Mouse (Mus musculus) midbrain, embryonic 16.5 days (tissue): ENCODE data around the gene Dedd. TPM values are rescaled to one million over a fixed set of nuclear protein-coding genes. Genes with fewer than 3 reads are reported as not detected.
A peak's percentile ranks its signal among the peaks of the same experiment; 100 is the strongest.

Experiments
- ATAC-seq: fragments of 200-750 bp; cut with Nextera tagmentation; 2 replicates; pipeline ENCODE4 v1.8.0; 2017; ENCODE audit warnings: moderate TSS enrichment
- H3K27ac ChIP-seq: fragments of 300-500 bp; sonication (generic); 2 replicates; pipeline ENCODE4 v1.5.1; 2014; ENCODE audit warnings: mild to moderate bottlenecking, low read length, mixed read lengths
- H3K27me3 ChIP-seq: fragments of 300-500 bp; sonication (generic); 2 replicates; pipeline ENCODE4 v1.6.1; 2014; ENCODE audit warnings: low read depth, low read length, mixed read lengths; ENCODE audit not compliant: control insufficient read depth, insufficient read depth
- H3K36me3 ChIP-seq: fragments of 300-500 bp; sonication (generic); 2 replicates; pipeline ENCODE4 v1.6.1; 2014; ENCODE audit warnings: mild to moderate bottlenecking, low read length, moderate library complexity, mixed read lengths; ENCODE audit not compliant: control insufficient read depth, insufficient read depth
- H3K4me1 ChIP-seq: fragments of 300-500 bp; sonication (generic); 2 replicates; pipeline ENCODE4 v1.6.1; 2014; ENCODE audit warnings: mild to moderate bottlenecking, low read length, mixed read lengths; ENCODE audit not compliant: control insufficient read depth, insufficient read depth
- H3K4me2 ChIP-seq: fragments of 300-500 bp; sonication (generic); 2 replicates; pipeline ENCODE4 v1.6.1; 2014; ENCODE audit warnings: mild to moderate bottlenecking, low read length, mixed read lengths
- H3K4me3 ChIP-seq: fragments of 300-500 bp; sonication (generic); 2 replicates; pipeline ENCODE4 v1.5.1; 2014; ENCODE audit warnings: low read depth, mild to moderate bottlenecking, low read length, moderate library complexity, mixed read lengths
- H3K9ac ChIP-seq: fragments of 300-500 bp; sonication (generic); 2 replicates; pipeline ENCODE4 v1.6.1; 2014; ENCODE audit warnings: low read depth, low read length, mixed read lengths
- H3K9me3 ChIP-seq: fragments of 300-500 bp; sonication (generic); replicated peaks from 2 replicates; pipeline ENCODE4 v1.6.1; 2014; ENCODE audit warnings: mild to moderate bottlenecking, low read length, mixed read lengths; ENCODE audit not compliant: control insufficient read depth, poor library complexity, severe bottlenecking
- WGBS: fragments of 180-500 bp; shearing (Covaris S2); extraction: QIAGEN DNeasy Blood & Tissue Kit; methylation state at CpG from one replicate; pipeline ENCODE4 v1.1.7; 2014; 5-methylcytosine and 5-hydroxymethylcytosine counted together
- polyA plus RNA-seq: library from polyadenylated mRNA; unstranded; fragments of >200 nt; fragmentation: Nextera tagmentation; extraction: Ambion mirVana; gene quantifications from 2 replicates; pipeline ENCODE4 v1.2.1, GENCODE M21; 2015

The Dedd gene
- polyA plus RNA-seq, 1 experiment from 2014 or later, result 53.6 TPM

DNA sequence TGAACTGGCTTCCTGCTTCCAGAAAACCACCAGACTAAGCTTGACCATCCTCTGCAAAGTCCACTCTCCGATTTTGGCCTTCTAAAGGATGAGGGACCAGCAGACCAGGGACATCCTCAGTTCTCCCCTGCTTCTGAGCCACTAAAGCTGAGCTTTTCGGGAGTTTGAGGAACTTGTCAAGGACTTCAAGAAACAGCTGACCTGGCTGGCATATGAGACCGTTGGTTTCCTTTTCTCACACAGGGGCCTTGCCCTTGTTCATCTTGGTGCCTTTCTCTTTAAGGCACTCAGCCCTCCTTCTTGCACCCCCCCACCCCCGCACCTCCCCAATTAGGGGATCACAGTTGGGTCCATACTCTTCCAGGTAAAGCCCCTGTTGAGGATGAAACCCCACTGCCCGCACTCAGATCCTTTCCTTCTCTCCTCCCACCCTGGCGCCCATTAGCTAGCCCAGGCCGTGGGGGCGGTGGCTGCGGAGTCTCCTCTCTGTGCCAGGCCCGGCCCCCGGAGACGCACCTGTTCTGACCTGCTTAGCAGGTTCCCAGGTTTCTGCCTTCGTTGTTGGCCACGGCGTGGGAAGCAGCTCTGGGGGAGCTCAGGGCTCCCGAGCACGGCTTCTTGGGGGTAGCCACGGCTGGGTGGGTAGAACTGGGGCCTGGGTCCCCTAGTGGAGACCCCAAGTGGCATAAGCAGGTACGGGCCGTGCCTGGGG is 41.1 kb downstream of the Dedd start, which contains the start of gene Nectin4:
Nectin4 (plus strand) TSS at position 255 of the 712 bp plus-strand sequence.
- H3K36me3 ChIP-seq, result no peaks in the 10 kb centered on the region
- no peak within 1 kb of the TSS for H3K4me2 ChIP-seq
- H3K9ac ChIP-seq, result no peak within 1 kb of the TSS
- H3K4me3 ChIP-seq, result no peak within 1 kb of the TSS
- ATAC-seq, result no peak
- 40% methylated on average over 20 of the region's 20 CpGs for WGBS
- H3K27ac ChIP-seq, result no peak within 1 kb of the TSS
- no peaks in the 10 kb centered on the region for H3K27me3 ChIP-seq
- no peaks in the 10 kb centered on the region for H3K9me3 ChIP-seq
- no peaks in the 10 kb centered on the region for H3K4me1 ChIP-seq

DNA sequence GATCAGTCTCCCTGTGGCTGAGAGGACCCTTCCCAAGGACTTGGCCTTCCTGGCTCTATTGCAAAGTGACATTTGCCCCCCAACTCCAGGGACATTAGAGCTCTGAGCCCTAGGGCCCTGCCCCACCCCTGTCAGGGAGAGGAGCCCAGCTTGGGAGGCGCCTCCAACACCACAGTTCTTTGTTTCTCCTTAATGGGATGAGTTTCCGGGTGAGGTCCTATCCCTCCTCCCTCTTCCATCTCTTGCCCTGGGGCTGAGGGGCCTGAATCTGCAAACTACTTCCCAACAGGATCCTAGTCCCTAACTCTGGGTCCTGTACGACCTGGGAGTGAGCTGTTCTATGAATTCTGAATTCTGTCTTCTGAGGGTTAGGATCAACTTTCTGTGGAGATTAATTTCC is 43.9 kb downstream of the Dedd start:
- Histone ChIP-seq H3K36me3 (no peaks in the 10 kb centered on the region), H3K4me3 (no peak overlapping the region), H3K27me3 (no peaks in the 10 kb centered on the region), H3K4me2 (no peak overlapping the region), H3K27ac (no peak overlapping the region), H3K4me1 (no peaks in the 10 kb centered on the region), H3K9me3 (no peaks in the 10 kb centered on the region), H3K9ac (no peak overlapping the region)
- WGBS, result 45% methylated on average over 3 of the region's 3 CpGs
- ATAC-seq, result no peak

DNA sequence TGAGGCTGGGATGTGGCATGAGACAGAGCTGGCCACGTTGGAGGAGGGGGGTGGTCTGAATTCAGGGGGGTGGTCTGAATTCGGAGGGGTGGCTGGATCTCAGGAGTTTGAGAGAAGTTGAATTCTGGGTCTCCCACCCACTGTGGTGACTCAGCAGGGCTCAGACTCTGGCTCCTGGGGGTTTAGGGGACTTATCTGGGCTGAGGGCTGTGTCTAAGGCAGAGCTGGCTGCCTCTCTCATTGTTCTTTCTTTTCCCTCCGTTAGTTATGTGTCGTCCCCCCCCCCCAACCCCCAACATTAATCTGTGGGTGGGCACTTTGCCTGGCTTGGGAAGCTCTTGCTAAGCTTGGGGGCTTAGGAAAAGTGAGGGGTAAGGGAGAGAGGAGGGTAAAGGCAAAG is 45.0 kb downstream of the Dedd start:
- no peaks in the 10 kb centered on the region for H3K36me3 ChIP-seq
- no peaks in the 10 kb centered on the region for H3K9me3 ChIP-seq
- H3K4me3 ChIP-seq, result no peak overlapping the region
- no peak for ATAC-seq
- H3K4me1 ChIP-seq, result no peaks in the 10 kb centered on the region
- H3K27ac ChIP-seq, result no peak overlapping the region
- H3K9ac ChIP-seq, result no peak overlapping the region
- WGBS, result 0% methylated on average over 3 of the region's 4 CpGs
- H3K27me3 ChIP-seq, result no peaks in the 10 kb centered on the region
- no peak overlapping the region for H3K4me2 ChIP-seq

DNA sequence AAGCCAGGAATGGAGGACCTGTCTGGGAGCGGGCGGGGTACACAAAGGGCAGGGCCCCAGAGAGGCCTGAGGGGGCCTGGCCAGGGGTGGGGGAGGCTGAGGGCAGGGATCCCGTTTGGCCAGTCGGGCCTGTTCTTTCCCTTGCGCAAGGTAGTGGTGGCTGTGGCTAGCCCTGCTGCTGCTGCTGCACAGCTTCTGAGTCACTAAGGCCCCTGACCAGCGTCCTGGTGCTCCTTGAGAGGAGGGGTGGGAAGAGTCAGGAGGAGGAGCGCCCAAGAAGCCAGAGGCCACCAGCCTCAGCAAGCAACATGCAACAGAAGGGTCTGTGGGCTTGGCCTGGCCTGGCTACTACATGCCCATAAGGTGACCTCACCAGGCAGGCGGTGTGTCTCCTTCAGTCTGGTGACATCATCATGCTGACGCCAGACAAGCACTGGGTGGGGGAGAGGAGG is 46.7 kb downstream of the Dedd start:
- 46% methylated on average over 9 of the region's 9 CpGs for WGBS
- H3K4me3 ChIP-seq, result no peak overlapping the region
- H3K4me1 ChIP-seq, result no peaks in the 10 kb centered on the region
- ATAC-seq, result no peak
- no peak overlapping the region for H3K27ac ChIP-seq
- no peaks in the 10 kb centered on the region for H3K27me3 ChIP-seq
- no peak overlapping the region for H3K4me2 ChIP-seq
- H3K9ac ChIP-seq, result no peak overlapping the region
- no peaks in the 10 kb centered on the region for H3K36me3 ChIP-seq
- no peaks in the 10 kb centered on the region for H3K9me3 ChIP-seq

DNA sequence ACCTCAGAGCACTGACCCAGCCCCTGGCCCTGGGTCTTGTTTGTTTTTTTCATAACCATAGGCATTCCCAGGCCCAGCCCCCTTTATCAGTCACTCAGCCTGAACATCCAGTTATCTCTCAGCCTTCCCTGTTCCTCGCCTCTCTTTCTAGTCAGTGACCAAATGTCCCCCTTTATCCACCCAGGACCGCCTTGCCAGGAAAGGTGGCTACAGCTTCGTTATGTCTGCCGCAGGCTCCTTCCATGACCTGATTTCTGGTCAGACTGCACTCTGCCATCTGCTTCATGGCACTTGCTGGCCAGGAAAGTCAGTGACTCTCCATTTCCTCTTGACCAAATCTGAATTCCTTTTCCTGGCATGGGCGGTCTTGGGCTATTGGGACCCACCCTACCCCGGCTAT is 49.4 kb downstream of the Dedd start:
- Histone ChIP-seq H3K27ac (no peak overlapping the region), H3K27me3 (no peaks in the 10 kb centered on the region), H3K4me2 (no peak overlapping the region), H3K4me1 (peaks cover 3% of the 10 kb centered on the region; the same call in 1 of the 2 replicates), H3K36me3 (no peaks in the 10 kb centered on the region), H3K9me3 (no peaks in the 10 kb centered on the region), H3K9ac (no peak overlapping the region), H3K4me3 (no peak overlapping the region)
- WGBS, result 93% methylated on average over 6 of the region's 6 CpGs
- no peak for ATAC-seq

DNA sequence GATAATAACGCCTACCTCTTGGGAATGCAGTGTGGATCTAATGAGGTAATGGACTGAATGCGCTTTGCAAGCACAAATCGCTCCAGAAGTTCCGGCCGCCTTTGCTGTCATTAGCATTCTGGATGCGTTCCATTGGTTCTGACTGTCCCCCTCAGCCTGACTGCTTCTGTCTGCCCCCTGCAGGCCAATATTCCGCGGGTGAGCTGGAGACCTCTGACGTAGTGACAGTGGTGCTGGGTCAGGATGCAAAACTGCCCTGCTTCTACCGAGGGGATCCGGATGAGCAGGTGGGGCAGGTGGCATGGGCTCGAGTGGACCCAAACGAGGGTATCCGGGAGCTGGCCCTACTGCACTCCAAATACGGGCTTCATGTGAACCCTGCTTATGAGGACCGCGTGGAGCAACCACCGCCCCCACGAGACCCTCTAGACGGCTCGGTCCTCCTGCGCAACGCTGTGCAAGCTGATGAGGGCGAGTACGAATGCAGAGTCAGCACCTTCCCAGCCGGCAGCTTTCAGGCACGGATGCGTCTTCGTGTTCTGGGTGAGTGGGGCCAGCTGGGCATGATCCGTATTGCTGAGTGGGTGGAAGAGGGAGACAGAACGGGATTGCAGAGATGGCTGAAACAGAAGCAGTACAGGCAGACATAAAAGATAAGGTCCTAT is 51.1 kb downstream of the Dedd start:
- Histone ChIP-seq H3K4me1 (peaks cover 3% of the 10 kb centered on the region; the same call in 1 of the 2 replicates), H3K36me3 (no peaks in the 10 kb centered on the region), H3K4me3 (peak overlapping the region; percentile 43), H3K27ac (no peak overlapping the region), H3K27me3 (no peaks in the 10 kb centered on the region), H3K4me2 (peak overlapping the region; percentile 67), H3K9me3 (no peaks in the 10 kb centered on the region), H3K9ac (peak overlapping the region; percentile 61)
- peak; percentile 86 for ATAC-seq
- WGBS, result 3% methylated on average over 31 of the region's 31 CpGs

DNA sequence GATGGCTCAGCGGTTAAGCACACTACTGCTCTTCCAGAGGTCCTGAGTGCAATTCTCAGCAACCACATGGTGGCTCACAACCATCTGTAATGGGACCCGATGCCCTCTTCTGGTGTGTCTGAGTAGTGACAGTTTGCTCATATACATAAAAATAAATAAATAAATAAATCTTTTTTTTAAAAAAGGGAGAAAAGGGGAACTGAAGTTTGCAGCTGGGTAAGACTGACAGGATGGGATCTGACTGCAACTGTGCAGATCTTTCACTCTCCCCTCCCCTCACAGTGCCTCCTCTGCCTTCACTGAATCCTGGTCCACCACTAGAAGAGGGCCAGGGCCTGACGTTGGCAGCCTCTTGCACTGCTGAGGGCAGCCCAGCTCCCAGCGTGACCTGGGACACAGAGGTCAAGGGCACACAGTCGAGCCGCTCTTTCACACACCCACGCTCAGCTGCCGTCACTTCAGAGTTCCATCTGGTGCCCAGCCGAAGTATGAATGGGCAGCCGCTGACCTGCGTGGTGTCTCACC is 53.2 kb downstream of the Dedd start:
- Histone ChIP-seq H3K27me3 (no peaks in the 10 kb centered on the region), H3K27ac (no peak overlapping the region), H3K4me1 (peaks cover 3% of the 10 kb centered on the region; the same call in 1 of the 2 replicates), H3K9me3 (no peaks in the 10 kb centered on the region), H3K9ac (no peak overlapping the region), H3K4me2 (no peak overlapping the region), H3K4me3 (no peak overlapping the region), H3K36me3 (no peaks in the 10 kb centered on the region)
- 85% methylated on average over 11 of the region's 11 CpGs for WGBS
- no peak for ATAC-seq

DNA sequence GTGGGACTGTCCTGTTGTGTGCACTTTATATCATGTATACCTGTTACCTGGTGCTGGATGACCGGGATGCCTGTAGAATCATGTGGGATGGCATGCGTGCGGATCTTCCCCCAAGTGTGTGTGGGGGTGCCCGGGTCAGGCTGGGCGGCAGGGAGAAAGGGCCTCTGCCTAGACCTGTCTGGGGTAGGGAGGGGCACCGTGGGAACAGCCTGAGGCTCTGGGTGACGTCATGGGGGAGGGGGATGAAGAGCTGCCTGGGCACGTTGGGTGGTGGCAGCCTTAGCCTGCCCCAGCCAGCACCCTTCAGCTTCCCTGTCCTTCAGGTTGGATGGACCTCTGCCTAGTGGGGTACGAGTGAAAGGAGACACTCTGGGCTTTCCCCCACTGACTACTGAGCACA is 55.4 kb downstream of the Dedd start:
- no peaks in the 10 kb centered on the region for H3K36me3 ChIP-seq
- 67% methylated on average over 9 of the region's 9 CpGs for WGBS

DNA sequence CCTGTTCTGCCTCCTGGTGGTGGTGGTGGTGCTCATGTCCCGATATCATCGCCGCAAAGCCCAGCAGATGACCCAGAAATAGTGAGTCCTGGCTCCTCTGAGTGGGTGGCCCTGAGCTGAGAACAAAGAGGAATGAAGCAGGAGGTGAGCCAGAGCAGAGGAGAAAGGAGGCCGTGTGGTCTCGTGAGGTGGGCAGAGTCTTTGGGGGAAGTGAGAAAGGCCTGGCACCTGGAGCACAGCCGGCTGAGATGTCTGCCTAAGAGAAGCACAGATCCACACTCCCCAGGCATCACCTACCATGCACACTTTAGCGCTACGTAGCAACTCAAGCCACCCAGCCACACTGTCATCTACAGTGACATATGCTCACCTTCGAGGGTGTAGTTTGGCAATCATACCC is 56.2 kb downstream of the Dedd start:
- H3K4me2 ChIP-seq, result no peak overlapping the region
- H3K36me3 ChIP-seq, result no peaks in the 10 kb centered on the region
- WGBS, result 73% methylated on average over 9 of the region's 9 CpGs
- ATAC-seq, result no peak
- H3K27me3 ChIP-seq, result no peaks in the 10 kb centered on the region
- H3K9me3 ChIP-seq, result no peaks in the 10 kb centered on the region
- H3K9ac ChIP-seq, result no peak overlapping the region
- no peak overlapping the region for H3K27ac ChIP-seq
- no peak overlapping the region for H3K4me3 ChIP-seq
- H3K4me1 ChIP-seq, result peaks cover 3% of the 10 kb centered on the region; the same call in 1 of the 2 replicates

More for the DNA sequence above, 55.4 kb downstream of the Dedd start:
- H3K4me1 ChIP-seq, result peaks cover 3% of the 10 kb centered on the region; the same call in 1 of the 2 replicates
- no peaks in the 10 kb centered on the region for H3K9me3 ChIP-seq
- ATAC-seq, result no peak
- no peak overlapping the region for H3K4me3 ChIP-seq
- H3K4me2 ChIP-seq, result no peak overlapping the region
- H3K27me3 ChIP-seq, result no peaks in the 10 kb centered on the region
- no peak overlapping the region for H3K9ac ChIP-seq
- H3K27ac ChIP-seq, result no peak overlapping the region
